In genomic region chr16:10916271-10916670, GRCm38 (mm10) we compare ENCODE assay signal across 17 mouse cellular contexts.
"Had no signal": no experiment of that assay in that cellular context is flagged by ENCODE, and none has a peak within 500 bp of the region (broad histone marks: within the 10 kb centered on the region; RNA-seq: fewer than 3 reads in every experiment).

No protein-coding gene starts in this region.

- H3K9me3 ChIP-seq: limb, embryonic 12.5 days; liver, embryonic 15.5 days; midbrain, embryonic 12.5 days; neural tube, embryonic 13.5 days had no signal

- ATAC-seq: midbrain, embryonic 16.5 days had no signal

- DNase-seq: kidney, adult 11 months; kidney, adult 9 months; kidney, postnatal 4 days; lung, embryonic 14.5 days; lung, postnatal 10 days; retina, postnatal 1 day; right cerebral cortex, postnatal 4 days; spleen, adult 18-20 months; thymus, postnatal 36 days had no signal

- H3K36me3 ChIP-seq: limb, embryonic 12.5 days; liver, embryonic 15.5 days; midbrain, embryonic 12.5 days; neural tube, embryonic 13.5 days had no signal

- H3K9ac ChIP-seq: limb, embryonic 12.5 days; liver, embryonic 15.5 days; lung, embryonic 14.5 days; midbrain, embryonic 12.5 days; neural tube, embryonic 13.5 days had no signal

- H3K4me1 ChIP-seq: liver, embryonic 15.5 days; midbrain, embryonic 12.5 days had no signal

- H3K27ac ChIP-seq: kidney, postnatal 0 days; left cerebral cortex, adult 2 months; limb, embryonic 12.5 days; liver, embryonic 15.5 days; midbrain, embryonic 12.5 days; neural tube, embryonic 13.5 days had no signal

- H3K4me2 ChIP-seq: limb, embryonic 12.5 days; liver, embryonic 11.5 days; liver, embryonic 15.5 days; lung, embryonic 14.5 days; midbrain, embryonic 12.5 days; neural tube, embryonic 13.5 days had no signal

- H3K27me3 ChIP-seq: limb, embryonic 12.5 days; liver, embryonic 15.5 days; midbrain, embryonic 12.5 days; neural tube, embryonic 13.5 days had no signal

- H3K4me3 ChIP-seq: left cerebral cortex, adult 2 months; limb, embryonic 12.5 days; liver, embryonic 15.5 days; midbrain, embryonic 12.5 days; neural tube, embryonic 13.5 days had no signal
